Mouse (Mus musculus) cortical plate, adult 2 months (tissue): Measurements from ENCODE around the gene Prr19.

Experiments
- CTCF ChIP-seq: fragments of 200-500 bp; IDR thresholded peaks from 2 replicates; pipeline ENCODE4 v1.5.1; 2011; ENCODE audit warnings: mild to moderate bottlenecking, control low read depth, low read length; ENCODE audit not compliant: insufficient read depth; ENCODE audit errors: extremely low read depth
- POLR2A ChIP-seq: fragments of 200-500 bp; IDR thresholded peaks from 2 replicates; pipeline ENCODE4 v1.6.1; 2011; ENCODE audit warnings: mild to moderate bottlenecking, low read length, control low read depth; ENCODE audit not compliant: insufficient read depth; ENCODE audit errors: extremely low read depth

- no peak for TF ChIP-seq POLR2A
- no peak for TF ChIP-seq CTCF
Observed at GRCm38 (mm10) chr7:25285511-25286238, 15.5 kb upstream of the Prr19 start.
